Mouse (Mus musculus) heart, postnatal 14 days (tissue): ENCODE results near the gene Xab2. TPM values are rescaled to one million over a fixed set of nuclear protein-coding genes. Genes with fewer than 3 reads are reported as not detected.

Experiments used
- DNase-seq, 2 experiments: peaks; one replicate each; pipeline ENCODE4 v3.0.0; 2021 to 2022
- intact Hi-C: fragments of 180-260 bp; cut with DNase I; formaldehyde crosslinking; loops from one replicate; pipeline ENCODE4 v1.15.1; 2025
- total RNA-seq, 2 experiments: library from RNA; stranded (reverse); gene quantifications; 2 replicates each; pipeline ENCODE4 v1.2.3; 2021

The Xab2 gene
- total RNA-seq, 2 experiments from 2014 or later, result 18.4 to 19.3 TPM

DNA sequence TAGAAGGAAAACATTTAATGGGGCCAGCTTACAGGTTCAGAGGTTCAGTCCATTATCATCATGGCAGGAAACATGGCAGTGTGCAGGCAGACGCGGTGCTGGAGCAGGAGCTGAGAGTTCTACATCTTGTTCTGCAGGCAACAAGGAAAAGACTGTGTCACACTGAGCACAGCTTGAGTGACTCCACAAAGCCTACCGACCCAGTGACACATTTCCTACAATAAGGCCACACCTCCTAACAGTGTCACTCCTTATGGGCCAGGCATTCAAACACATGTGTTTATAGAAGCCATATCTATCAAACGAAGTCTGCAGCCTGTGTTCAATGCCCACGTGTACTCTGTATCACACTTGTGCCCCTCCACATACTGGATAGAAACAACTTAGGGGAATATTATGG is 51.3 kb downstream of the Xab2 start:
- no peak for DNase-seq
- intact Hi-C loops, result no loop called here

DNA sequence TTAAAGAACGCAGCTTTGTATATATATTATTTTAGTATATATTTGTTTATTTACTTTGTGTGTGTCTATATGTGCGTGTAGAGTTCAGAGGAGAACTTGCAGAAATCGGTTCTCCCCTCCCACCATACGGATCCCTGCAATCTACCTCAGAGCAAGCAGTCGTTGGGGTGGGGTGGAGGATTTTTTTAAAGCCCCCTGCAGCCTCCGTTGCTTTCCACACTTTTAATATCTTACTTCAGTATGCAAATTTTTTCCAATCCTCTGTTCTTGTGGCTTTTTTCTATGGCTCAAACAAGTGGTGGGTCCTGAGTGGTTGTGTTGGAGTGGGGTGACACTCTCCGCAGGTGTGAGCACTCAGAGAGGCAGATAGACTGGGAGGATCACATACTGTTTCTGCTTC is 52.7 kb downstream of the Xab2 start:
- no peak for DNase-seq
- intact Hi-C loops, result no loop called here

DNA sequence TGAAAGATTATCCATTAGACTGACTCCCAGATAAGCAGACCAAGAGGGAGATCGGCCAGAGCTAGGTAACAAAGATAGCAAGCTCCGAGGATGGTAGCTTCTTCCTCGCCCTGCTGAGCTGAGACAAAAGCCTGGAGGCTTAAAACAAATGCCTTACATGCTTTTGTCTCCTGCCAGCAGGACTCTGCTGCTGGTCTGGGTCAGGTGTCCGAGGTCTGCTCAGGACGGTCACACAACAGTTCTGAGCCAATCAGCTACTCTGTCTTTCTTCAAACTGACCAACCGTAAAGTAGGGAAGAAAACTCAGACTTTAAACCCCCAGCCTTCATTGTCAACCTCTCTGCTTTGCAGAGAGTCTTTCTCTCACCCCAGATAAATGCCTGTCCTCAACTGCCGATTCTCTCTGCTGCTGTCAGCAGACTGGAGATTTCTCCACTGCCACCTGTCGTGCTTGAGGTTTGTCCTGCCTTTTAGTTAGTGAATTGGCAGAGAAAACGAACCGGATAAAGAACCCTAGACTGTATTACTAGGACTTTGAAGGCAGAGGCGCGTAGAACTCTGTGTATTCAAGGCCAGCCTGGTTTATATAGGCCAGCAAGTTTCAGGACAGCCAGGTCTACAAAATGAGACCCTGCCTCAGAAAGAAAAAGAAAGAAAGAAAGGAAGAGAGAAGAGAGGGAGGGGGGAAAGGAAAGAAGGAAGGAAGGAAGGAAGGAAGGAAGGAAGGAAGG is 53.3 kb downstream of the Xab2 start, which contains the start of gene C330021F23Rik:
Gene C330021F23Rik (plus strand): TSS at position 350 of the 731 bp plus-strand sequence.
- intact Hi-C loops, result no loop called here
- peak in 1 of 2 experiments; percentile 4 for DNase-seq

Other genes starting within 250 kb of the Xab2 start
- 10 to 100 TPM; 20.5 to 21.4 TPM for gene Arhgef18, start 228.3 kb downstream of the Xab2 start, total RNA-seq
- 1 to 10 TPM; 3.0 to 3.5 TPM for gene Pex11g, start 153.6 kb downstream of the Xab2 start, total RNA-seq
- not detected for gene Tex45, start 150.5 kb downstream of the Xab2 start, total RNA-seq
- gene Zfp358, start 128.2 kb downstream of the Xab2 start, total RNA-seq, result 10 to 100 TPM; 25.1 to 26.3 TPM
- 10 to 100 TPM; 23.8 to 26.4 TPM for gene Mcoln1, start 120.9 kb downstream of the Xab2 start, total RNA-seq
- gene Pnpla6, start 105.9 kb downstream of the Xab2 start, total RNA-seq, result 10 to 100 TPM; 12.3 to 14.0 TPM
- under 1 TPM; 0.43 to 0.51 TPM for gene C330021F23Rik, start 53.3 kb downstream of the Xab2 start, total RNA-seq
- 1 to 10 TPM in 1 of 2 experiments, under 1 TPM in 1; 0.37 to 1.8 TPM for gene Camsap3, start 34.0 kb downstream of the Xab2 start, total RNA-seq
- gene Pet100, start 232 bp upstream of the Xab2 start, total RNA-seq, result 10 to 100 TPM; 61.7 to 66.4 TPM
- not detected for gene Pcp2, start 4.2 kb upstream of the Xab2 start, total RNA-seq
- gene Stxbp2, start 9.6 kb upstream of the Xab2 start, total RNA-seq, result 10 to 100 TPM in 1 of 2 experiments, 1 to 10 TPM in 1; 7.7 to 10.1 TPM
- 1 to 10 TPM; 1.7 to 5.2 TPM for gene Retn, start 34.5 kb upstream of the Xab2 start, total RNA-seq
- gene Mcemp1, start 44.4 kb upstream of the Xab2 start, total RNA-seq, result under 1 TPM in 1 of 2 experiments, not detected in 1; 0.29 TPM
- 1 to 10 TPM in 1 of 2 experiments, under 1 TPM in 1; 0.90 to 1.5 TPM for gene Fcor, start 51.0 kb upstream of the Xab2 start, total RNA-seq
- 10 to 100 TPM; 16.6 to 18.0 TPM for gene Trappc5, start 55.0 kb upstream of the Xab2 start, total RNA-seq
- under 1 TPM in 1 of 2 experiments, not detected in 1; 0.34 TPM for gene Fcer2a, start 72.9 kb upstream of the Xab2 start, total RNA-seq
- gene Clec4g, start 99.3 kb upstream of the Xab2 start, total RNA-seq, result 1 to 10 TPM in 1 of 2 experiments, under 1 TPM in 1; 0.68 to 1.2 TPM
- under 1 TPM; 0.19 to 0.27 TPM for gene Cd209a, start 127.7 kb upstream of the Xab2 start, total RNA-seq
- not detected for gene Cd209e, start 233.0 kb upstream of the Xab2 start, total RNA-seq